Mouse (Mus musculus) thymus, adult 2 months (tissue): ENCODE results near the gene Pxn.

ENCODE experiments used
- CTCF ChIP-seq: fragments of 200-500 bp; IDR thresholded peaks from 2 replicates; pipeline ENCODE4 v1.5.1; 2012; ENCODE audit warnings: mild to moderate bottlenecking, control low read depth, low read length, moderate library complexity, borderline replicate concordance; ENCODE audit not compliant: control insufficient read depth, poor library complexity, insufficient read depth; ENCODE audit errors: extremely low read depth
- POLR2A ChIP-seq: fragments of 200-500 bp; IDR thresholded peaks from 2 replicates; pipeline ENCODE4 v1.6.1; 2012; ENCODE audit warnings: mild to moderate bottlenecking, low read length, control low read depth, moderate library complexity; ENCODE audit not compliant: control insufficient read depth, poor library complexity, insufficient read depth; ENCODE audit errors: extremely low read depth

DNA sequence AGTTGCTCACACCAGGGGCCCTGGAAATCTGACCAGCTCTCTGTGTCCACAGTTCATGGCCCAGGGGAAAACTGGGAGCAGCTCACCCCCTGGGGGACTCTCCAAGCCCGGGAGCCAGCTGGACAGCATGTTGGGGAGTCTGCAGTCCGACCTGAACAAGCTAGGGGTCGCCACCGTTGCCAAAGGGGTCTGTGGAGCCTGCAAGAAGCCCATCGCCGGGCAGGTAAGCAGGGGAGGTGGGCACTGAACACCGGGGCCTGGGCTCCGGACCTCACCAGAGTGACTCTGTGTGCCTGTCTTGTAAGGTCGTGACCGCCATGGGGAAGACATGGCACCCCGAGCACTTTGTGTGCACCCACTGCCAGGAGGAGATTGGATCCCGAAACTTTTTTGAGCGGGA lies 45.3 kb downstream of the Pxn start:
- no peak for TF ChIP-seq POLR2A
- TF ChIP-seq CTCF, result no peak
